Mouse (Mus musculus): ENCODE measurements at regions not wholly inside any gene's neighbourhood (a gene's known extent, or its start where the extent isn't known, plus 50 kb on each side); places are given as distances from the start of the nearest gene placed in this dataset.

- no peak for TF ChIP-seq CTCF (IDR thresholded peaks at IDR 0.05; ENCODE audit: low read depth)
- no peak for TF ChIP-seq EP300 (IDR thresholded peaks at IDR 0.05; ENCODE audit: low read depth)
These were observed 1402.9 kb upstream of the A1bg start for GRCm38 (mm10) chr15:62325451-62326290.
